Mouse (Mus musculus) WW6 (cell line): ENCODE results near the gene Clcn7.

ENCODE experiments used
- DNase-seq: peaks from one replicate; pipeline ENCODE4 v3.0.0-alpha.2; 2013; ENCODE audit warnings: low read depth, low spot score

The Clcn7 gene

GRCm38 (mm10) chr17:25211705-25212104 lies 78.5 kb downstream of the Clcn7 start:
- DNase-seq, result no peak
